Mouse (Mus musculus): Measurements from ENCODE around the gene Tomm70a. TPM values are rescaled to one million over a fixed set of nuclear protein-coding genes. Genes with fewer than 3 reads are reported as not detected.

Tomm70a gene
- total and polyA plus RNA-seq, 3 experiments, result 112 to 194 (median 129) TPM

GRCm38 (mm10) chr16:57176276-57176675 lies 54.8 kb downstream of the Tomm70a start:
- dilution Hi-C loops (cut with MboI; ENCODE audit: extremely low pct_ligation_motif_present, extremely low pct_unique_long_range_greater_than_20kb, low sequenced_read_pairs), result no loop called here
- no peaks in the 10 kb centered on the region for H3K27me3 ChIP-seq (replicated peaks)
- TF ChIP-seq KAT2A (IDR thresholded peaks at IDR 0.05; ENCODE audit: insufficient replicate concordance, low read length) (no peak), ZMIZ1 (IDR thresholded peaks at IDR 0.05; ENCODE audit: low read depth, low read length) (no peak), EP300 (IDR thresholded peaks at IDR 0.05; ENCODE audit: low read length) (peak; percentile 33; the same call in 1 of the 2 replicates)
- no peaks in the 10 kb centered on the region for H3K79me2 ChIP-seq (replicated peaks; ENCODE audit: control insufficient read depth, extremely low read depth, insufficient read depth, poor library complexity, severe bottlenecking)
- peak; percentile 73 for DNase-seq (ENCODE audit: extremely low read depth)
- H3K9me3 ChIP-seq (replicated peaks; ENCODE audit: low read length), result peaks cover 4% of the 10 kb centered on the region
- H3K4me1 ChIP-seq (ENCODE audit: control insufficient read depth in 1 of 2, insufficient read depth in 2 of 2), result peaks cover 9 to 23% of the 10 kb centered on the region in 2 experiments
- H3K27ac ChIP-seq (ENCODE audit: insufficient read depth, low read depth), result peak overlapping the region; percentile 44
- in situ Hi-C loops (cut with MboI; ENCODE audit: low pct_ligation_motif_present, low pct_unique_long_range_greater_than_20kb, low sequenced_read_pairs), result no loop called here
- no peak overlapping the region for H3K9ac ChIP-seq (ENCODE audit: insufficient read depth, low read depth)
- H3K4me3 ChIP-seq (replicated peaks in 1 of 3; ENCODE audit: low read depth in 2 of 3, low read length in 2 of 3, poor library complexity in 1 of 3), result no peak overlapping the region
- peaks cover 29 to 69% of the 10 kb centered on the region in 2 experiments for H3K36me3 ChIP-seq (replicated peaks in 1 of 2; ENCODE audit: control insufficient read depth in 1 of 2, insufficient read depth in 1 of 2, low read length in 1 of 2)
- H3K4me2 ChIP-seq (ENCODE audit: insufficient read depth, low read depth, poor library complexity, severe bottlenecking), result no peak overlapping the region

GRCm38 (mm10) chr16:57177254-57177653 lies 55.8 kb downstream of the Tomm70a start:
- Histone ChIP-seq H3K9ac (ENCODE audit: insufficient read depth, low read depth) (no peak overlapping the region), H3K79me2 (replicated peaks; ENCODE audit: control insufficient read depth, extremely low read depth, insufficient read depth, poor library complexity, severe bottlenecking) (no peaks in the 10 kb centered on the region), H3K27me3 (replicated peaks) (no peaks in the 10 kb centered on the region), H3K9me3 (replicated peaks; ENCODE audit: low read length) (peaks cover 4% of the 10 kb centered on the region), H3K4me3 (replicated peaks in 1 of 3; ENCODE audit: low read depth in 2 of 3, low read length in 2 of 3, poor library complexity in 1 of 3) (no peak overlapping the region), H3K4me2 (ENCODE audit: insufficient read depth, low read depth, poor library complexity, severe bottlenecking) (no peak overlapping the region), H3K4me1 (ENCODE audit: control insufficient read depth in 1 of 2, insufficient read depth in 2 of 2) (peaks cover 9 to 23% of the 10 kb centered on the region in 2 experiments), H3K27ac (ENCODE audit: insufficient read depth, low read depth) (no peak overlapping the region), H3K36me3 (replicated peaks in 1 of 2; ENCODE audit: control insufficient read depth in 1 of 2, insufficient read depth in 1 of 2, low read length in 1 of 2) (peaks cover 35 to 75% of the 10 kb centered on the region in 2 experiments)
- dilution Hi-C loops (cut with MboI; ENCODE audit: extremely low pct_ligation_motif_present, extremely low pct_unique_long_range_greater_than_20kb, low sequenced_read_pairs) (no loop called here), in situ Hi-C loops (cut with MboI; ENCODE audit: low pct_ligation_motif_present, low pct_unique_long_range_greater_than_20kb, low sequenced_read_pairs) (no loop called here)
- TF ChIP-seq RAD21 (IDR thresholded peaks at IDR 0.05; ENCODE audit: low read depth, low read length) (peak; percentile 77), UBTF (IDR thresholded peaks at IDR 0.05; ENCODE audit: low read depth, low read length) (no peak), SMC3 (IDR thresholded peaks at IDR 0.05; ENCODE audit: low read depth, low read length) (peak; percentile 58), ZKSCAN1 (IDR thresholded peaks at IDR 0.05; ENCODE audit: borderline replicate concordance, low read depth, low read length) (no peak), MAFK (IDR thresholded peaks at IDR 0.05; ENCODE audit: insufficient replicate concordance, low read length) (no peak), EP300 (IDR thresholded peaks at IDR 0.05; ENCODE audit: low read length) (no peak), USF2 (conservative IDR thresholded peaks at IDR 0.05; ENCODE audit: low read depth, low read length) (no peak), ZC3H11A (IDR thresholded peaks at IDR 0.05; ENCODE audit: low read depth, low read length) (no peak), MAZ (IDR thresholded peaks at IDR 0.05; ENCODE audit: low read depth, low read length) (no peak), MEF2A (IDR thresholded peaks at IDR 0.05; ENCODE audit: borderline replicate concordance, low read depth, low read length) (no peak), MAX (IDR thresholded peaks at IDR 0.05; ENCODE audit: low read length) (no peak), ZNF384 (IDR thresholded peaks at IDR 0.05; ENCODE audit: low read depth, low read length) (peak; percentile 83), PAX5 (IDR thresholded peaks at IDR 0.05; ENCODE audit: low read length) (no peak), KAT2A (IDR thresholded peaks at IDR 0.05; ENCODE audit: insufficient replicate concordance, low read length) (no peak), SIN3A (IDR thresholded peaks at IDR 0.05; ENCODE audit: low read length) (no peak), JUND (conservative IDR thresholded peaks at IDR 0.05; ENCODE audit: low read depth, low read length) (no peak), ZMIZ1 (IDR thresholded peaks at IDR 0.05; ENCODE audit: low read depth, low read length) (no peak), NELFE (IDR thresholded peaks at IDR 0.05; ENCODE audit: low read depth, low read length) (no peak), JUN (IDR thresholded peaks at IDR 0.05; ENCODE audit: insufficient read depth, low read depth, low read length) (no peak), E2F4 (IDR thresholded peaks at IDR 0.05; ENCODE audit: insufficient replicate concordance, low read depth, low read length) (no peak), CHD2 (IDR thresholded peaks at IDR 0.05; ENCODE audit: low read length) (no peak), TBP (conservative IDR thresholded peaks at IDR 0.05; ENCODE audit: low read depth, low read length) (no peak), MYC (IDR thresholded peaks at IDR 0.05; ENCODE audit: low read depth, low read length) (peak; percentile 39; the same call in 1 of the 2 replicates), CTCF (conservative IDR thresholded peaks at IDR 0.05 in 1 of 2, IDR thresholded peaks at IDR 0.05 in 1 of 2; ENCODE audit: low read depth in 2 of 2, low read length in 2 of 2) (peak; percentile 76 to 85), TCF12 (IDR thresholded peaks at IDR 0.05; ENCODE audit: low read depth, low read length) (no peak), NRF1 (IDR thresholded peaks at IDR 0.05; ENCODE audit: low read depth, low read length) (no peak), IRF4 (IDR thresholded peaks at IDR 0.05; ENCODE audit: low read depth, low read length) (no peak), USF1 (IDR thresholded peaks at IDR 0.05; ENCODE audit: low read depth, low read length) (no peak)
- DNase-seq (ENCODE audit: extremely low read depth), result peak; percentile 60
